Mouse (Mus musculus) heart, adult 2 months (tissue): ENCODE measurements around the gene Apobec1.

Experiments used
- CTCF ChIP-seq: fragments of 200-600 bp; IDR thresholded peaks from 2 replicates; pipeline ENCODE4 v1.8.1; 2022; ENCODE audit warnings: antibody characterized with exemption, mild to moderate bottlenecking, moderate library complexity
- POLR2A ChIP-seq: fragments of 200-500 bp; IDR thresholded peaks from 2 replicates; pipeline ENCODE4 v1.6.1; 2011; ENCODE audit warnings: mild to moderate bottlenecking, low read depth, low read length, control low read depth; ENCODE audit not compliant: insufficient read depth

GRCm38 (mm10) chr6:122544672-122545071, 57.6 kb downstream of the Apobec1 start:
- TF ChIP-seq POLR2A: no peak
- TF ChIP-seq CTCF: no peak
